Mouse (Mus musculus) ES-E14 (cell line): ENCODE measurements at regions not wholly inside any gene's neighbourhood (a gene's known extent, or its start where the extent isn't known, plus 50 kb on each side); places are given as distances from the start of the nearest gene placed in this dataset.

Experiments used
- DNase-seq: peaks from one replicate; pipeline ENCODE4 v3.0.0-alpha.2; 2013; ENCODE audit warnings: low read depth, low spot score
- H3K27ac ChIP-seq: 2 replicates; pipeline ENCODE4 v1.5.1; 2012; ENCODE audit warnings: low read depth, mild to moderate bottlenecking, low read length, moderate library complexity, mixed read lengths; ENCODE audit not compliant: poor library complexity, insufficient read depth, severe bottlenecking
- H3K36me3 ChIP-seq: 2 replicates; pipeline ENCODE4 v1.6.1; 2012; ENCODE audit warnings: mild to moderate bottlenecking, low read length, moderate library complexity, mixed read lengths; ENCODE audit not compliant: control insufficient read depth, poor library complexity, insufficient read depth, severe bottlenecking
- H3K4me1 ChIP-seq, 2 experiments: fragments of 150-350 bp in 1 of 2; sonication (generic) in 1 of 2; 2 replicates each; pipeline ENCODE4 v1.6.1; 2012; ENCODE audit warnings: low read length in 2 of 2, mild to moderate bottlenecking in 1 of 2, mixed read lengths in 1 of 2; ENCODE audit not compliant: control insufficient read depth in 2 of 2, insufficient read depth in 2 of 2, poor library complexity in 1 of 2
- H3K4me3 ChIP-seq, 2 experiments: fragments of 150-350 bp in 1 of 2; sonication (generic) in 1 of 2; 2 replicates each; pipeline ENCODE4 v1.5.1; 2012; ENCODE audit warnings: low read length in 2 of 2, low read depth in 1 of 2, mild to moderate bottlenecking in 1 of 2, mixed read lengths in 1 of 2; ENCODE audit not compliant: insufficient read depth in 1 of 2, poor library complexity in 1 of 2, severe bottlenecking in 1 of 2
- H3K9ac ChIP-seq: 2 replicates; pipeline ENCODE4 v1.6.1; 2012; ENCODE audit warnings: low read depth, mild to moderate bottlenecking, low read length, mixed read lengths; ENCODE audit not compliant: poor library complexity, insufficient read depth, severe bottlenecking
- H3K9me3 ChIP-seq: fragments of 150-350 bp; sonication (generic); 2 replicates; pipeline ENCODE4 v1.6.1; 2012; ENCODE audit warnings: low read depth, mild to moderate bottlenecking, low read length; ENCODE audit not compliant: control insufficient read depth, insufficient read depth
- CHD2 ChIP-seq: IDR thresholded peaks from 2 replicates; pipeline ENCODE4 v1.6.1; 2014; ENCODE audit warnings: mild to moderate bottlenecking, low read depth, low read length, inconsistent platforms
- HCFC1 ChIP-seq: IDR thresholded peaks from 2 replicates; pipeline ENCODE4 v1.6.1; 2012; ENCODE audit warnings: low read length, inconsistent platforms, borderline replicate concordance; ENCODE audit not compliant: insufficient read depth
- MAFK ChIP-seq: IDR thresholded peaks from 2 replicates; pipeline ENCODE4 v1.6.1; 2014; ENCODE audit warnings: mild to moderate bottlenecking, low read depth, low read length, inconsistent platforms; ENCODE audit not compliant: insufficient read depth
- ZC3H11A ChIP-seq: IDR thresholded peaks from 2 replicates; pipeline ENCODE4 v1.6.1; 2012; ENCODE audit warnings: low read depth, mild to moderate bottlenecking, inconsistent platforms, low read length, borderline replicate concordance
- ZNF384 ChIP-seq: IDR thresholded peaks from 2 replicates; pipeline ENCODE4 v1.6.1; 2012; ENCODE audit warnings: low read depth, low read length, inconsistent platforms
- in situ Hi-C, 2 experiments: fragments of 600-800 bp; cut with MboI; formaldehyde crosslinking; loops; one replicate each; pipeline ENCODE4 v1.15.1; 2025; ENCODE audit warnings: low sequenced_read_pairs in 2 of 2, inconsistent platforms in 1 of 2; ENCODE audit not compliant: unreplicated experiment in 2 of 2

DNA sequence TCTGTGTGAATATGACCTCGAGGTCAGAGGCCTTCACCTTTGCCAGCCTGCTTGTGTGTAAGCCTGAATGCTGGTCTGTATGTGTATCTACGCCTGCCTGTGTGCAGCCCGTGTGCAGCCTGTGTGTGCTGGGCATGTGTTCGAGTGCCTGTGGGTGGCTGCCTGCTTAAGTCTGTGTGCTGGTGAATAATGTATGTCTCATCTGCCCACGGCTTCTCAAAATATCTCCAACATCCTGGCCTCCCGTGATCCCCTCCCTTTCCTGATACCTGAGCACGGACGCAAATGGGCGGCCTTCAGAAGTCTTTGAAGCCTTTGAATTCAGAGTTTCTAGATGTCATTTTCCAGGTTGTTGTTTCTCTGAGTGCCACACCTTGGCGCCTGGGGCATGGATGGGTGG, 170.1 kb upstream of the Zfp64 start:
- no peak overlapping the region for H3K9ac ChIP-seq
- H3K9me3 ChIP-seq: no peaks in the 10 kb centered on the region
- in situ Hi-C loops: no loop called here
- no peaks in the 10 kb centered on the region for H3K36me3 ChIP-seq
- H3K4me1 ChIP-seq: peaks cover 0 to 5% of the 10 kb centered on the region in 2 experiments; a peak in 2 of 4 replicates
- TF ChIP-seq ZC3H11A (no peak), CHD2 (no peak), ZNF384 (no peak)
- no peak overlapping the region for H3K4me3 ChIP-seq
- no peak overlapping the region; the same call in 1 of the 2 replicates for H3K27ac ChIP-seq
- DNase-seq: no peak

GRCm38 (mm10) chr2:169122887-169123286, 167.5 kb upstream of the Zfp64 start:
- TF ChIP-seq CHD2: no peak
- no peak for TF ChIP-seq ZNF384
- TF ChIP-seq HCFC1: no peak
- no peak for TF ChIP-seq ZC3H11A
- no peak for TF ChIP-seq MAFK
- Histone ChIP-seq H3K4me1 (peaks cover 0 to 5% of the 10 kb centered on the region in 2 experiments; a peak in 2 of 4 replicates), H3K9me3 (no peaks in the 10 kb centered on the region), H3K27ac (no peak overlapping the region), H3K4me3 (no peak overlapping the region), H3K36me3 (no peaks in the 10 kb centered on the region), H3K9ac (no peak overlapping the region)
- in situ Hi-C loops: no loop called here
- no peak for DNase-seq

DNA sequence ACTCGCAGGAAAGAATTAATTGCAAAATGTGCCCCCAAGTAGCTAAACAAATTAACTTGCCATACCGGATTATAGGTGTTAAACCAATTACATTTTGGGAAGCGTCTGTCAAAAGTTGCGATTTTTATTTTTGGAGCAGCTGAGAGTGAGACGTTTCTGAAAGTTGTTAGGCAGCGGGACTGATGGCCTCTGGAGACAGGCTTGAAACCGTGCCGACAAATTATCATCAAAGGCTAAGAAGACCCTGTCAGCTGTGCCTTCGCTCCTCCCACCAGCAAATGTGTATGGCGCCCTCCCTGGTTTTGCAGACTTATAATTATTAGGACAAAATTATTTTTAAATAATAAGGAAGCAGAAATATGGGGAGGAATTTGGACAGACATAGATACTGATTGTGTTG, 161.5 kb upstream of the Zfp64 start:
- in situ Hi-C loops: no loop called here

GRCm38 (mm10) chr2:169109044-169109443, 153.7 kb upstream of the Zfp64 start:
- peak; percentile 44 for DNase-seq
- Histone ChIP-seq H3K9ac (no peak overlapping the region), H3K9me3 (no peaks in the 10 kb centered on the region), H3K27ac (no peak overlapping the region), H3K36me3 (no peaks in the 10 kb centered on the region), H3K4me1 (peaks cover 3 to 7% of the 10 kb centered on the region in 2 experiments; a peak in 3 of 4 replicates), H3K4me3 (no peak overlapping the region)
- TF ChIP-seq ZC3H11A (0 out of 2 replicates have a peak, but pooled peaks have one; percentile 5), CHD2 (no peak)
- in situ Hi-C loops: no loop called here

More for the DNA sequence above, 161.5 kb upstream of the Zfp64 start:
- Histone ChIP-seq H3K9ac (no peak overlapping the region), H3K36me3 (no peaks in the 10 kb centered on the region), H3K4me1 (no peaks in the 10 kb centered on the region), H3K27ac (no peak overlapping the region), H3K9me3 (no peaks in the 10 kb centered on the region), H3K4me3 (no peak overlapping the region)
- no peak for TF ChIP-seq HCFC1
- no peak for TF ChIP-seq ZNF384
- TF ChIP-seq MAFK: no peak
- TF ChIP-seq ZC3H11A: no peak
- no peak for TF ChIP-seq CHD2
- no peak for DNase-seq

- no peaks in the 10 kb centered on the region for H3K36me3 ChIP-seq
- H3K4me1 ChIP-seq: peaks cover 3 to 7% of the 10 kb centered on the region in 2 experiments; a peak in 3 of 4 replicates
- peak overlapping the region; percentile 5; the same call in 1 of the 2 replicates for H3K27ac ChIP-seq
- H3K4me3 ChIP-seq: no peak overlapping the region
- TF ChIP-seq ZC3H11A (peak; percentile 16; the same call in 1 of the 2 replicates), HCFC1 (no peak)
- no peaks in the 10 kb centered on the region for H3K9me3 ChIP-seq
- in situ Hi-C loops: no loop called here
- peak overlapping the region; percentile 37; the same call in 1 of the 2 replicates for H3K9ac ChIP-seq
- peak; percentile 60 for DNase-seq
Measured at GRCm38 (mm10) chr2:169108037-169108436, 152.7 kb upstream of the Zfp64 start.
